Mouse (Mus musculus) cerebellum, postnatal 14 days (tissue): ENCODE measurements around the gene Bnc2.

Experiments
- DNase-seq, 2 experiments: peaks; one replicate each; pipeline ENCODE4 v3.0.0; 2021; ENCODE audit warnings: mixed read lengths in 2 of 2

Bnc2 gene

DNA sequence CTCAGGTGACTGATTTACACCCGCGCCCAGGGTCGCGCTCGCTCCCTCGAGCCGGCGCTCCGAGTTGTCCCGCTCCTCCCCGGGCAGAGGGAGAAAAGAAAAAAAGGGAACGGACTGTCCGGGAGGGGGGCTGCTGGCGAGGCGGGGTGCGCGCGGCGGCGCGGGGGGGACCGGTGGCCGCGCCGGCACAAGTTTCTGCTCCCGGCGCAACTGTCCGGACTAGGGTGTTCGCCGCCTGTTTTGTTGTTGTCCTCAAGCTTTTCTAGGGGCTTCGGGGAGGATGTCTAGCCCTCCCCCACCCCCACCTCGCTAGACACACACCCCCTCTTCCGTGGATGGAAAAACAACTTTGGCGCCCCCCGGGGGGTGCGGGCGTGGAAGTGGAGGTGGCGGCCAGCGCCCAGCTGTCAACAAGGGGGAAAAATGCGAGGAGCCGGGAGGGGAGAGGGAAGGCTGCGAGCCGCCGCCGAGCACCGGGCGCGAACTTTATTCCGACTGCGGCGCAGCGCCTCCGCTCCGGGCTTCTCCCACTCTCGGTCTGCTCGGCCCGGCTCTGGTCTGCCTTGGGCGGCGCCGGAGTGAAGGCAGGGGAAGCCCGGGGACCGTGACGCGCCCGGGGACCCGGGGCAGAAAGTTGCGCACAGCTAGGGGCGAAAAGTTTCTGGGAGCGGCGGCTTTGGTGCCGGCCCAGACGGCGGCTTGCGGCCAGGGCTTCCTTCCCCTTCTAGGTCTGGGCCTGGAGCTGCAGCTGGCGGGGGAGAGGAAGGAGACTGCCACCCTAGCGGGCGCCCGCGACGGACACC lies at the start of gene Bnc2:
Gene Bnc2, minus strand, starts transcription at position 105 of the 803 bp plus-strand sequence.
- peak; percentile 27 to 28 for DNase-seq

DNA sequence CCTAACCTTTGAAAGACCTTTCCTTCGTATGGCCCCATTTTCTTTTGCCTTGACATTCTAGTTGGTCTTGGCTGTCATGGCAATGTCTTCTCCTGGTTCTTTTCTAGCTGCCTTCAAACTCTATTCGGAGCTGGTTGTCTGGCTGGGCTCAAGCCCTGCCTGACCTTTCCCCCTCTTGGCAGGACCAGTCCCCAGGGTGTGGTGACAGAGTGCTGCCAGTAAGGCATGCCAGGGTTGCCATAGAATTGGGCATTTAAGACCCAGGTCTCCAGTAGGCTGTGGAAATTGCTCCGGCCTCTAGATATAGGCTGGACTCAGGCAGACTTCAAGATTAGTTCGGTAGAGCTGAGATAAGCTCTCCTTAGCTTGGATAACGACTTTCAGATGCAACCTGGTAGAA lies 32.9 kb upstream of the Bnc2 start:
- DNase-seq, result no peak

- no peak for DNase-seq
These were observed 10.7 kb upstream of the Bnc2 start for GRCm38 (mm10) chr4:84685521-84686366.

DNA sequence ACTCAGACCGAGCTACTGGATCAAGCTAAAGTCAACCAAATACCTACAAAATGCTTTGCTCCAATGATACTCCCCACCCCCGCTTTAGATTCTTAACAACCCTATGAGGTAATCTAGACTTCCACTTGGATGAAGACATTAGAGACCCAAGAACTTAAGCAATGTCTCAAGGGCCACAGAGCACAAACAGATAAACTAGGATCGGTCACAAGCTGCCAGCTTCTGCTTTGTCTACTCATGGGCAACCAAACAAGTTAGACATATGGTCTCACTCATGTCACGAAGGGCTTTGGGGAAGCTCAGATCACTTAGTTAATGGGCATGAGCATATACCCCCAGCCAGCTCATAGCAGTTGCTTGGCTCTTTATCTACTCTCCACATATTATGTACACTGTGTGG lies 9.9 kb upstream of the Bnc2 start:
- peak in 1 of 2 experiments; percentile 6 for DNase-seq

DNA sequence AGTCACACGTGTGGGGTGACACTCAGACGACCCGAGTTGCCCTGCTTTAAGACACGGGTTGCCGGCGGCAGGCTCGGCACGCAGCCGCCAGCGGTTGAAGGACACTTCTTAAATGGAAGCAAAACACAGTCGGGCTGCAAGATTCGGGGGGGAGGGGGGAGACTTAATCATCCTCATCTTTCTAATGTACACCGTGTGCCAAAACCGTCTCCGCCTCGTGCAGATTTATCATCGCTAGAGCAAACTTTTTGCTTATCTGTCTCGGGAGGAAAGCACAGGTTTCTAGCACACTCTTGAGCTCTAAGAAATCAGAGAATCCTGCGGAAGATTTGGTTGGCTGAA lies 870 bp upstream of the Bnc2 start:
- DNase-seq, result no peak

- peak; percentile 33 to 46 for DNase-seq
These were observed 531 bp downstream of the Bnc2 start for GRCm38 (mm10) chr4:84674318-84675170.

DNA sequence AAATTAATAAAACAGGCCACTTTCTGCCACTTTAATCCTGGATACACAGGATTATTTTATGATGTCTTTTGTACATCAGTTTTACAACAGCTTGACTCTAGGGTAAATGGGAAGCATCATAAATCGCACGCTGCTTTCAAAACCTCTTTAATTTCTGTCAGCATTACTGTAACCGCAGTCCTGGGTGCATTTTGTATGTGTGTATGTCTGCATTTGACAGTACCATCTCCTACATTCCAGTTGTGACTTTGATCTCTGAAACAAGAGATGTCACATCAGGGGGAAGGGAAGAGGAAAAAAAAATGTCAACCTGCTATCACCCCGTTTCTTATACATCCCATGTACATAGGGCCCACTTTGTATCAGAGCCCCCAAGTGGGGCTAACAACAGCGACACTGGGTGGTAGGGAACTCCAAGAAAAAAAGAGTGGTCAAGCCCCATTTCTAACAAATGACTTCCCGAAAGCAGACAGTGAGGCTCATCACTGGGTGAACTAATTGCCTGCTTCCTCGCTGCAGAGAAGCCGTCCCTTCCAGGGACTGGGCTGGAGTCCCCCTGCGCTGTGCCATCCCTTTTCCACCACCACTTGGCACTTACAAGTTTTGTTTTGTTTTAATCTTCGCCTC lies 1.3 kb downstream of the Bnc2 start:
- no peak for DNase-seq

GRCm38 (mm10) chr4:84672181-84672791 lies 2.8 kb downstream of the Bnc2 start:
- DNase-seq, result no peak

GRCm38 (mm10) chr4:84670996-84671395 lies 4.1 kb downstream of the Bnc2 start:
- DNase-seq, result no peak

DNA sequence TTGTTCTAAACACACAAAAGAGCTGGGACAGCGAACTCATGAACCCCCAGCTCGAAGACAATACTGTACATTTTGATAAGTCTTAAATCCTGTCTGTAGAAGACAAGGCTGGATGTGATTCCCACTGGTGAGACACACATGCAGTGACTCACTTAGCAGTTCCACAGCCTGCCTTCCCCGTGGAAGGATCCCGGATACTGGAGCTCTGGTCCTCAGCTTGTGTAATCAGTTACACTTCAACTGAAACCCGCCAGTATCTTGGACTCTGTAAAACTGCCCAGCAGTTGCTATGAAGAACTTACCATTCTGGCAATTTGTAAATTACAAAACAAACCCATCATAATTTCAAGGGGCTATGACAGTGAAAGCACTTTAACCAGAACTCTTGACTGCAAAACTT lies 5.4 kb downstream of the Bnc2 start:
- DNase-seq, result no peak

DNA sequence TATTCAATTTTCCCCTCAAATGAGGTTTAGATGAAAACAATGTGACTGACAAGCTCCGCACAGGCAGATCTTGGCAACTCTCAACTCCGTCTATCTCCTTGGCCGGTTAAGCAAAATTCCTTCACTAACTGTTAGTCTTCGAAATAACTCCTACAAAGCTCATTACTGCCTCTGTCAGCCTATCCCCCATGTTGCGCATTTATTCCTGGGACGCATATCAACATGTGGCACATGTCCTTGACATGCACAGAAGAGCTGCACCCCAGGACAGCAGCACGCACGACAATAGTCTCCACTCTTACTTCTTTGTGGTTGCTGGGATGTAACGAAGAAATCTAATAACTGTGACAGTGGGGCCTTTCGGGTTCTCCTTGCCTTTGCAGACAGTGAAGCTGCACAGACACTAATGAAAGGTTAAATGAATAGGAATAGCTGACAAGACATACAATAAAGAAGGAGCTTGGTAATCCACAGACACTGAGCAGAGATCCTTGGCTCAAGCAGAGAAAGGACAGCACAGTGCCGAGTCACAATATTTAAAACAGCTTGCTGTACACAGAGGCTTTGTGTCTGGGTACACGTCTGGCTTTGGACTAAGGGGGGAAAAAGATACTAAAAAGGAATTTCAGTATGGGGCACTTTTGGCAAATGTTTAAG lies 6.0 kb downstream of the Bnc2 start:
- DNase-seq, result no peak

- no peak for DNase-seq
These were observed 6.8 kb downstream of the Bnc2 start for GRCm38 (mm10) chr4:84668226-84668625.

- no peak for DNase-seq
These were observed 12.6 kb downstream of the Bnc2 start for GRCm38 (mm10) chr4:84662228-84663065.

DNA sequence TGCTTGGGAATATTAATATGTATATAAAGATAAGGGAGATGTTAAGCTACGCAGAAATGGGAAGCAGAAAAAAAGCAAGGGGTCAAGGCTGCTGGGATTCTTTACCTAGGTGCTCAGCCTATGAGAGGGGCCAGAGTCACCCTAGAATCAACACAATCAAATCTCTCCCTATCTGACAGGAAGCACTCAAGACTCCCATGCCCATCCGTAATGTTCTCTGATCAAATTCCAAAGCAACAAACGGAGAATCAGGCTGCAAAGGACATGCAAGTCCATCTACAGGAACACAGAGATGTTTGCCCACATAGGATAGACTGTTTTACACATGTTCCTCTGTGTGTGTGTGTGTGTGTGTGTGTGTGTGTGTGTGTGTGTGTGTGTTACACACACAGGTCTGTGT lies 13.7 kb downstream of the Bnc2 start:
- no peak for DNase-seq

DNA sequence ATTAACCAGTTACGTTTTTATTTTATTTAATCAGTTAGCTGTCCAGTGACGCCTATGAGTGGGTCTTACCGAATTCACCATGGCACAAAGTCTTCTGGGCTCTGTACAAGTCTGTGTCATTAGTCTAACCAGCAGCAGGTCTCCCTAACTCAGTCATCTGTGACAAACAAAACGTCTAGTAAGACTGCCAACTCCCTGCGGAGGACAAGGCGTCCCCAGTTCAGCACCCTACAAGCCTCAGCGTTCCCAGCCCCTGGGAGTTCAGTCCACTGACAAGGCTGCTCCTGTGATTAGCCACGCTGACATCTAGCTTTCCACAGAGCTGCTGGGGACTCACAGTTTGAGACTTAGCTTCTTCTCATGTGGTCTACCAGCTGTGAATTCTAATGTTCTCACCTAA lies 23.3 kb downstream of the Bnc2 start:
- DNase-seq, result no peak

GRCm38 (mm10) chr4:84646576-84646975 lies 28.5 kb downstream of the Bnc2 start:
- DNase-seq, result no peak

DNA sequence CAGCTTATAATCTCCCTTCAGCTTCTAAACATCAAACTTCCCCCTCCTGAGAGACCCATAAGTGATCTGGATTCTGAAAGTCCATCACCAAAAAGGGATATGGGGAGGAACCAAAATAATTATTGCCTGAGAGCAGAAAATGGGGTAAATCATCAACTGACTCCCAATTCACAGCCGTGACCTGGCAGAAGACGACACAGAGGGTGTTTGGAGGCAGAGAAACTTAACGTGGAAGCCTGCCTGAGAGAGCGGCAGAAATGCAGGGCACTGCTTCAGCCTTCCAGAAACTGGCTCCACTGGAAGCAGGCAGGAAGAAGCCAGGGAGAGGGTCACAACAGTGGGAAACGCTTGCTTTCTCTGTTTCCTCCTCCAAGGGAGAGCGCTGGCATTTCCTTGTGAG lies 35.9 kb downstream of the Bnc2 start:
- no peak for DNase-seq

- DNase-seq, result peak in 1 of 2 experiments; percentile 2
These were observed 37.4 kb downstream of the Bnc2 start for GRCm38 (mm10) chr4:84637641-84638040.

GRCm38 (mm10) chr4:84634751-84635150 lies 40.3 kb downstream of the Bnc2 start:
- DNase-seq, result no peak

GRCm38 (mm10) chr4:84633991-84634390 lies 41.1 kb downstream of the Bnc2 start:
- no peak for DNase-seq
